Comparison of ENCODE assay signal across 21 mouse cellular contexts in genomic region chr10:37630403-37630802, GRCm38 (mm10).
DNase-seq lines count a peak whose midpoint lies in the region; ATAC-seq lines count a peak whose summit lies in the region.
"Had no signal": no experiment of that assay in that cellular context is flagged by ENCODE, and none has a peak within 500 bp of the region (broad histone marks: within the 10 kb centered on the region; RNA-seq: fewer than 3 reads in every experiment).

No protein-coding gene starts in this region.

- no peak overlapping the region for H3K4me3 ChIP-seq in heart, embryonic 12.5 days
- no peak overlapping the region for H3K4me3 ChIP-seq in midbrain, embryonic 11.5 days (ENCODE audit: low read depth, low read length)
- H3K4me3 ChIP-seq in midbrain, embryonic 14.5 days (replicated peaks; ENCODE audit: low read depth, low read length), result no peak overlapping the region
- H3K4me3 ChIP-seq: embryonic facial prominence, embryonic 10.5 days; embryonic facial prominence, embryonic 12.5 days; forebrain, embryonic 13.5 days; forebrain, embryonic 15.5 days had no signal

- no peaks in the 10 kb centered on the region for H3K36me3 ChIP-seq in heart, embryonic 12.5 days
- H3K36me3 ChIP-seq in midbrain, embryonic 11.5 days (ENCODE audit: control insufficient read depth, insufficient read depth, low read length), result no peaks in the 10 kb centered on the region
- no peaks in the 10 kb centered on the region for H3K36me3 ChIP-seq in midbrain, embryonic 14.5 days (ENCODE audit: control insufficient read depth, insufficient read depth, low read length)
- H3K36me3 ChIP-seq: embryonic facial prominence, embryonic 10.5 days; embryonic facial prominence, embryonic 12.5 days; forebrain, embryonic 15.5 days; G1E had no signal

- no peak overlapping the region for H3K9ac ChIP-seq in heart, embryonic 12.5 days
- H3K9ac ChIP-seq in midbrain, embryonic 11.5 days (ENCODE audit: low read length), result no peak overlapping the region
- no peak overlapping the region for H3K9ac ChIP-seq in midbrain, embryonic 14.5 days (replicated peaks; ENCODE audit: low read length)
- H3K9ac ChIP-seq: embryonic facial prominence, embryonic 12.5 days; forebrain, embryonic 13.5 days; forebrain, embryonic 15.5 days; forebrain, postnatal 0 days had no signal

- no peak for DNase-seq in heart, postnatal 4 days
- peak; percentile 33 for DNase-seq in midbrain, embryonic 11.5 days (ENCODE audit: low spot score, missing footprints)
- DNase-seq in midbrain, embryonic 14.5 days, result no peak
- DNase-seq in spleen, postnatal 10 days (ENCODE audit: low spot score in 2 of 2), result no peak
- DNase-seq: adrenal gland, adult 8-10 months; adrenal gland, postnatal 14 days; adrenal gland, postnatal 36 days; cerebellum, adult 11-12 months; cerebellum, adult 2 months; cerebellum, adult 9-10 months; cerebellum, postnatal 10 days; cerebellum, postnatal 25 days; forebrain, postnatal 0 days had no signal

- no peak overlapping the region for H3K27ac ChIP-seq in heart, embryonic 12.5 days (ENCODE audit: poor library complexity, severe bottlenecking)
- H3K27ac ChIP-seq in midbrain, embryonic 11.5 days (ENCODE audit: low read depth, low read length), result no peak overlapping the region
- no peak overlapping the region for H3K27ac ChIP-seq in midbrain, embryonic 14.5 days (replicated peaks; ENCODE audit: low read depth, low read length)
- H3K27ac ChIP-seq: embryonic facial prominence, embryonic 10.5 days; embryonic facial prominence, embryonic 12.5 days; forebrain, embryonic 13.5 days; forebrain, embryonic 15.5 days had no signal

- H3K9me3 ChIP-seq in heart, embryonic 12.5 days (replicated peaks), result no peaks in the 10 kb centered on the region
- H3K9me3 ChIP-seq in midbrain, embryonic 11.5 days (ENCODE audit: control insufficient read depth, low read length), result no peaks in the 10 kb centered on the region; the same call in 1 of the 2 replicates
- H3K9me3 ChIP-seq in midbrain, embryonic 14.5 days (ENCODE audit: control insufficient read depth, low read length), result no peaks in the 10 kb centered on the region
- H3K9me3 ChIP-seq: embryonic facial prominence, embryonic 10.5 days; embryonic facial prominence, embryonic 12.5 days; forebrain, embryonic 13.5 days; forebrain, embryonic 15.5 days; G1E had no signal

- peaks cover 38% of the 10 kb centered on the region for H3K27me3 ChIP-seq in heart, embryonic 12.5 days (replicated peaks)
- no peaks in the 10 kb centered on the region for H3K27me3 ChIP-seq in midbrain, embryonic 11.5 days (ENCODE audit: control insufficient read depth, insufficient read depth, low read length)
- no peaks in the 10 kb centered on the region for H3K27me3 ChIP-seq in midbrain, embryonic 14.5 days (ENCODE audit: control insufficient read depth, insufficient read depth, low read length)
- H3K27me3 ChIP-seq: embryonic facial prominence, embryonic 12.5 days; forebrain, embryonic 13.5 days; forebrain, embryonic 15.5 days; Patski had no signal

- peak; percentile 79; the same call in 1 of the 2 replicates for ATAC-seq in heart, embryonic 12.5 days (ENCODE audit: insufficient number of reproducible peaks, low FRiP score)
- no peak for ATAC-seq in midbrain, embryonic 11.5 days (ENCODE audit: low FRiP score)
- no peak for ATAC-seq in midbrain, embryonic 14.5 days (ENCODE audit: low FRiP score, low TSS enrichment)
- ATAC-seq: activated CD4-positive, CD25-positive, alpha-beta regulatory T cell, adult 4 months; forebrain, embryonic 13.5 days; forebrain, embryonic 15.5 days; forebrain, postnatal 0 days; Patski had no signal

- H3K4me1 ChIP-seq in heart, embryonic 12.5 days (replicated peaks), result no peaks in the 10 kb centered on the region
- H3K4me1 ChIP-seq in midbrain, embryonic 11.5 days (ENCODE audit: control insufficient read depth, insufficient read depth, low read length), result no peaks in the 10 kb centered on the region
- H3K4me1 ChIP-seq in midbrain, embryonic 14.5 days (ENCODE audit: control insufficient read depth, insufficient read depth, low read length), result no peaks in the 10 kb centered on the region
- H3K4me1 ChIP-seq: embryonic facial prominence, embryonic 12.5 days; forebrain, embryonic 15.5 days had no signal

- no peak overlapping the region for H3K4me2 ChIP-seq in heart, embryonic 12.5 days
- no peak overlapping the region for H3K4me2 ChIP-seq in midbrain, embryonic 11.5 days
- no peak overlapping the region for H3K4me2 ChIP-seq in midbrain, embryonic 14.5 days (ENCODE audit: low read length)
- H3K4me2 ChIP-seq: embryonic facial prominence, embryonic 12.5 days; forebrain, embryonic 13.5 days; forebrain, embryonic 15.5 days had no signal

- WGBS in heart, embryonic 12.5 days, result 85% methylated on average over 1 of the region's 1 CpGs
- 84% methylated on average over 1 of the region's 1 CpGs for WGBS in midbrain, embryonic 11.5 days
- 98% methylated on average over 1 of the region's 1 CpGs for WGBS in midbrain, embryonic 14.5 days
